Mouse (Mus musculus): ENCODE data around the gene Frmd4a. TPM values are rescaled to one million over a fixed set of nuclear protein-coding genes. Genes with fewer than 3 reads are reported as not detected.

The Frmd4a gene
- polyA plus RNA-seq, 1 experiment from 2014 or later, result 49.1 TPM

DNA sequence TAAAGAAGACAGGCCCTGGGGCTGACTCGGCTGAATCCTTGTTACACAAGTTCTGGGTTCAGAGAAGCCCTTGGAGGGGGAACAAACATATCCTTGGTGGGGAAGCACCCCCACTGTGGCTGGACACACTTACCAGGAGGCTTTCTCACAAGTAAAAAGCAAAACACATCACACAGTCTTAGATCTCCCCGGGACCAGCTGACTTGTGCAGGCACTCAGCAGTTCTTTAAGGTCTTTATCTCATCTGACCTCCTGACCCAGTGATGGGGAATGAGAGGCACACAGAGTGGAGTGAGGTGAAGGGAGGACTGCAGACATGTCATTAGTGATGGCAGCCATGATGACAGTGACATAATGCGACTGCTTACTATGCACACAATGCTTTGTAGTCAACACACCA, 170.8 kb downstream of the Frmd4a start:
- Histone ChIP-seq H3K36me3 (no peaks in the 10 kb centered on the region), H3K4me3 (no peak overlapping the region), H3K9me3 (no peaks in the 10 kb centered on the region), H3K4me1 (replicated peaks) (peaks cover 41% of the 10 kb centered on the region), H3K27me3 (ENCODE audit: insufficient read depth, poor library complexity, severe bottlenecking) (no peaks in the 10 kb centered on the region), H3K27ac (peak overlapping the region; percentile 17; the same call in 1 of the 2 replicates)
- WGBS, result 17% methylated on average over 3 of the region's 3 CpGs
- DNase-seq (ENCODE audit: low spot score), result peak; percentile 27

DNA sequence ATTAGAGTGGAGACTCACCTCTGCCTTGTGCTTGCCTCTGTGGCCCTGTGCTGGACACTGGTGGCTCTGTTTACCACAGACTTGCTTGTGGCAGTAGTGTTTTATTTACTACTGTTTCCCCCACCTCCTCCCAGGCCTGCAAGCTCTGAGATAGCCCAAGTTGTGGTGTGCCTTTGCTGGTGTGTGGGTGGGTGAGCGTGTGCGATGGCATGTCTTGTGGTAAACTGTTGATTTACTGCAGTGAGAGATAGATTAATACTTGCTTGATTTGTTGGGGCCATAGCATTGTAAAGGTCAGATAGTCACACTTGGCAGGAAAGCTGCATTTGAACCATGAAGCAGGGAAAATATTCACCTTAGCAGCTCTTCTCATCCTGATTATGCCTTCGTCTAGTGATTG, 172.8 kb downstream of the Frmd4a start:
- Histone ChIP-seq H3K4me3 (no peak overlapping the region), H3K27me3 (ENCODE audit: insufficient read depth, poor library complexity, severe bottlenecking) (no peaks in the 10 kb centered on the region), H3K4me1 (replicated peaks) (peaks cover 41% of the 10 kb centered on the region), H3K27ac (no peak overlapping the region), H3K9me3 (no peaks in the 10 kb centered on the region), H3K36me3 (no peaks in the 10 kb centered on the region)
- 95% methylated on average over 3 of the region's 3 CpGs for WGBS
- no peak for DNase-seq (ENCODE audit: low spot score)

DNA sequence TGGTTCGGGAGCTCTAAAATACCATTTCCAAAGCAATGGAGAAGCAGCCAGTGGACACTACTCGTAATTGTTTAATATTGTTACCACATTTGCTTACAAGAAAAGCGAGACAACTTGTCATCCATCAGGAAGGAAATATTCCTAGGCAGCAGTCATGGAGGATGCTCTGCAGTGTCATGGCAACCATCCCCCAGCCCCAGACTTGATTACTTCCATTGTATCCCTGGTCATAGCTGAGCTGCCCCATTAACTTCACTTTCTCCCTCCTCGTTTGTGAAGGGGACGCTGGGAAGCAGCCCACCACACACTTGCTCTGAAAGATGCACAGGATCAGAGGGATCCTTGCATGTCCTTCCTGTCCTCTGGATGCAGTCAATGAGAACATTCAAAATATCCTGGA, 173.5 kb downstream of the Frmd4a start:
- Histone ChIP-seq H3K36me3 (no peaks in the 10 kb centered on the region), H3K4me1 (replicated peaks) (peaks cover 39% of the 10 kb centered on the region), H3K9me3 (no peaks in the 10 kb centered on the region), H3K27ac (0 out of 2 replicates have a peak overlapping the region, but pooled peaks have one; percentile 62), H3K4me3 (no peak overlapping the region), H3K27me3 (ENCODE audit: insufficient read depth, poor library complexity, severe bottlenecking) (no peaks in the 10 kb centered on the region)
- WGBS, result 37% methylated on average over 5 of the region's 5 CpGs
- DNase-seq (ENCODE audit: low spot score), result peak; percentile 35

DNA sequence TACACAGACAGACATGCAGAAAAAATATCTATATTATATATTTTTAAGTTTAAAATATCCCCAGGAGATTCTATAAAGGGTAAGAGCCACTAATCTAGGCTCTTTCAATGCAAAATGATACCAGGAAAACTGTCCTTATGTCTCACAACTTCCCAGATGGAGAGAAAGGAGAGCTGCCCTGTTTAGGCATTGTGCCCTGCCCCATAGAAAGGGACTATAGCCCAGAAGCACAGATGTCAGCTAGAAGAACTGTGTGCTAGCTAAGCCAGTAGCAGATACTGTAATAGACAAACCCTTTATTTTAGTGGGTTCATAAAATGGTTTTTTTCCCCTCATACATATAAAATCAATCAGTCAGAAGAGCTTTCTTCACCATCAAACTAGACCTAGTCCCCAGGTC, 175.7 kb downstream of the Frmd4a start:
- no peak overlapping the region for H3K27ac ChIP-seq
- H3K27me3 ChIP-seq (ENCODE audit: insufficient read depth, poor library complexity, severe bottlenecking), result no peaks in the 10 kb centered on the region
- H3K4me1 ChIP-seq (replicated peaks), result peaks cover 30% of the 10 kb centered on the region
- DNase-seq (ENCODE audit: low spot score), result no peak
- no peak overlapping the region for H3K4me3 ChIP-seq
- no peaks in the 10 kb centered on the region for H3K36me3 ChIP-seq
- no peaks in the 10 kb centered on the region for H3K9me3 ChIP-seq

DNA sequence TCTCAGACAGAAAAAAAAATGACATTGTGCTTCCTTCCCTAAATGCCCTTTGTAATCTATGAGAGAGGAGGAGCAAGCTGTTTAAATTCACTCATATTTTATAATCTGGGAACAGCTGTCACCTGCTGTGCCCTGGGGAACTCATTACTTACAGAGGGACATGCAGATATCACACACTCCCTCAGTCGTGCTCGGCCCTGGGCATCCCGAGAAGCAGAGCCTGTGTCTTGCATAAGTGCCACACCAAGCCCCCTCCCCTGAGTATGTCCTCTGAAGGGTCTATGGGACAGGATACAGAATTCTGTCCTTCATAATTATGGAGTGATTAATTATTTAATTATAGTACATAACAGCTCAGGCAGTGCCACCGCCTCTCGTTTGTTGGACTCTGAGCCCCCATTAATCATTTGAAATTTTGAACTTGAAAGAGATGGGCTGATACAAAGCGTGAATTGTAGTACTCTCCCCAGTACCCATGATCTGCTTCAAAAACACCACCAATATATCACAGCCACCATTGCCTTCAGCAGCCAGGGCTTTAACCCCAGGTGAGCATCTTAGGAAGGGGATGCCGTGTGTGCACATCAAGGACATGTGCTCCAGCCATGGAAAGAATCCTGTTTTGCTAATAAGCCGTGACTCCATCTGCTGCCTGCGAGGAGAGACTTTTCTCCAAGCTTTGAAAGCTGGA, 177.0 kb downstream of the Frmd4a start:
- no peaks in the 10 kb centered on the region for H3K9me3 ChIP-seq
- DNase-seq (ENCODE audit: low spot score), result no peak
- H3K27ac ChIP-seq, result no peak overlapping the region
- WGBS, result 75% methylated on average over 9 of the region's 9 CpGs
- no peaks in the 10 kb centered on the region for H3K27me3 ChIP-seq (ENCODE audit: insufficient read depth, poor library complexity, severe bottlenecking)
- H3K4me1 ChIP-seq (replicated peaks), result peaks cover 24% of the 10 kb centered on the region
- H3K36me3 ChIP-seq, result no peaks in the 10 kb centered on the region
- no peak overlapping the region for H3K4me3 ChIP-seq

DNA sequence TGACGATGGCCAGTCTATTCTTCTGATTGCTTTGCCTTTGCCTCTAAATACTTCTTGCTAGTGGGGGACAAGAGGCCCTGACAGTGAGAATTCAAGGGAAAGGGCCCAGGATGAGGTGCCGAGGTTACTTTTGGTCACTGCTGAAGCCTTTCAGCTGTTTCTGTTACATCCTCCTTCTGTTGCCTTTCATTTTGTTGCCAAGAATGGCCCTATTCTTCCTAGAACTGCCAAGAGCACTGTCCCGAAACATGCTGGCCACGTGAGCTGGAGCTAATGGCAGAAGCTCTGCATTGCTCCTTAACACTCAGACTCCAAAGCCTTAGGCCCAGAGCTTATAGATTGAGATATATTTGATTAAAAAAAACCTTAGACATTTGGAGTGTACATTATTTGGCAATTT, 178.5 kb downstream of the Frmd4a start:
- H3K27ac ChIP-seq, result no peak overlapping the region
- 77% methylated on average over 4 of the region's 4 CpGs for WGBS
- no peaks in the 10 kb centered on the region for H3K36me3 ChIP-seq
- H3K4me1 ChIP-seq (replicated peaks), result peaks cover 15% of the 10 kb centered on the region
- no peak for DNase-seq (ENCODE audit: low spot score)
- no peaks in the 10 kb centered on the region for H3K27me3 ChIP-seq (ENCODE audit: insufficient read depth, poor library complexity, severe bottlenecking)
- no peaks in the 10 kb centered on the region for H3K9me3 ChIP-seq
- no peak overlapping the region for H3K4me3 ChIP-seq

DNA sequence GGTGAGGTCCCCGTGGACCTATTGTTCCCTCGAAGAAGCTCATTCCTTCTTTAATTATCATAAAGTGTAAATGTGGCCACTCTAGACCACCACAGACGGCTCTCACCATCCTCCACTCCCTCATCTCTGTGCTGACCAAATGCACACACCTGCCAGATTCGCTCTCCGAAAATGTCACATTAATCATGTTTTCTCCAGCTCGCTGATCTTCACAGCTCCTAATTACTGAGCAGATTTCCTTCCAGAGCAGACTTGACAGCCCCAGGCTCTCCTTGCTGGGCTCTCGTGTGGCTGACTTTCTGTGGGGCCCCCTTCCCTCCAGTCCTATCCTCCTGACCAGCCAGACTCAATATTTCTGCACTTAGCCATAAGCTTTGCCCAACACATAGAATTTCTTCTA, 191.7 kb downstream of the Frmd4a start:
- WGBS, result 76% methylated on average over 7 of the region's 7 CpGs
- DNase-seq (ENCODE audit: low spot score), result no peak
- 0 out of 2 replicates have a peak, but pooled peaks cover 5% of the 10 kb centered on the region for H3K9me3 ChIP-seq
- no peaks in the 10 kb centered on the region for H3K27me3 ChIP-seq (ENCODE audit: insufficient read depth, poor library complexity, severe bottlenecking)
- no peaks in the 10 kb centered on the region for H3K4me1 ChIP-seq (replicated peaks)
- no peaks in the 10 kb centered on the region for H3K36me3 ChIP-seq
- no peak overlapping the region for H3K4me3 ChIP-seq
- H3K27ac ChIP-seq, result no peak overlapping the region

DNA sequence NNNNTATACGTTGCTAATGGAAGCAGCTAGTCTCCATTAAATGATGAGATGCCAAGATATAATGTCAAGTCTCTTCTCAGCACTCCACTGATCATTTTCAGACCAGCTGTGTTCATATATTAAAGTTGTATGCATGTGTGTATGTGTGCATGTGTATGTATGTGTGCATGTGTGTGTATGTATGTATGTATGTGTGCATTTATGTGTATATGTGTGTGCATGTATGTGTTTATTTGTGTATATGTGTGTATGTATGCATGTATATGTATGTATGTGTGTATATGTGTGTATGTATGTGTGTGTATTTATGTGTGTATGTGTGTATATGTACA, 204.9 kb downstream of the Frmd4a start:
- H3K27ac ChIP-seq, result 0 out of 2 replicates have a peak overlapping the region, but pooled peaks have one; percentile 47
- H3K9me3 ChIP-seq, result no peaks in the 10 kb centered on the region
- H3K36me3 ChIP-seq, result no peaks in the 10 kb centered on the region
- no peak for DNase-seq (ENCODE audit: low spot score)
- WGBS, result 4% methylated on average over 1 of the region's 1 CpGs
- no peaks in the 10 kb centered on the region; the same call in 1 of the 2 replicates for H3K27me3 ChIP-seq (ENCODE audit: insufficient read depth, poor library complexity, severe bottlenecking)
- H3K4me1 ChIP-seq (replicated peaks), result peaks cover 18% of the 10 kb centered on the region
- H3K4me3 ChIP-seq, result no peak overlapping the region

DNA sequence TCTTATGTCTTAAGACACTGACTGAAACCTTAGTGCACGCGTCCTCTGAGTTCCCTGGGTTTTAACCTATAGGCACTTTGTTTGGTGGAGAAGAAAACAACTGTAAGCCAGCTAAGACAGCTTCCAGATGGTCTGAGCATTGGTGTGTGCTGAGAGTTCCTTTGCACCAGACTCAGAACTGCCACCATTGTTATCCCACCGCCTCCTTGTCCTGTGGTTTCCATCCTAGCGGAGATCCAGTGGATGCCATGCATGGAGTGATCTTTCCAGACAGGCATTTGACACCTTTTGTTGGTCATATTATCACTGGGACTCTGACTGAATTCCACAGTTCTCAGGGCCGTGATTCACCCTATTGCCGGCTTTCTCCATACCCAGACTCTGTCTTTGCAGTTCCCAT, 205.8 kb downstream of the Frmd4a start:
- Histone ChIP-seq H3K9me3 (no peaks in the 10 kb centered on the region), H3K27me3 (ENCODE audit: insufficient read depth, poor library complexity, severe bottlenecking) (no peaks in the 10 kb centered on the region; the same call in 1 of the 2 replicates), H3K36me3 (no peaks in the 10 kb centered on the region), H3K4me3 (no peak overlapping the region), H3K27ac (no peak overlapping the region), H3K4me1 (replicated peaks) (peaks cover 26% of the 10 kb centered on the region)
- no peak for DNase-seq (ENCODE audit: low spot score)
- WGBS, result 89% methylated on average over 6 of the region's 6 CpGs

DNA sequence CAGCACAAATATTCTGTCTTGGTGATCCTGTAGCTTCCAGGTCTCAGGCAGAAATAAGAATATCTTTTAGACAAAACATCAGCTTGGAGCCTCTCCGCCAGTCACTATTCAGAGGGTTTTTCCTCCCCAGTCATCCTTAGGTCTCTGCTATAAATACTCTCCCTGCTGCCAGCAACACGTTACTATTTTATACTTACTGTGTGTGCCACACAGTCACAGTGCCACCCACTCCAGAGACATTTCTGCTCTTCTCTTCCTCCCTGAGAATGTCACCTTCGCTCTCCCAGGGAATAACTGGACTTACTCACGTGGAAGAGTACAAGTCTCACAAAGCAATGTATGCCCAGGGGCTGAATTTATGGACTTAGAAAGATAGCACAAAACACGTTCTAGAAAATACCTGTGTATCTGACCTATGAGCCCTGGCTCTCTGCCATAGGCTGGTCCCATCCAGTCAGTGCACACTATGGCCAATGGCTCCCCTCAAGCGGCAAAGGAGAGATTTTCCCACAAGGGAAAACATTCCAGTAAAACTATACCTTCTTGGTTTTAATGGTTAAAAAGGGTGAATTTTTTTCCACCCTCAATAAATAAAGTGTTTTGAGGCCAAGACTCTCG, 209.5 kb downstream of the Frmd4a start:
- H3K9me3 ChIP-seq, result no peaks in the 10 kb centered on the region
- peaks cover 46% of the 10 kb centered on the region for H3K4me1 ChIP-seq (replicated peaks)
- no peak overlapping the region for H3K4me3 ChIP-seq
- WGBS, result 87% methylated on average over 7 of the region's 7 CpGs
- no peaks in the 10 kb centered on the region for H3K36me3 ChIP-seq
- no peaks in the 10 kb centered on the region; the same call in 1 of the 2 replicates for H3K27me3 ChIP-seq (ENCODE audit: insufficient read depth, poor library complexity, severe bottlenecking)
- DNase-seq (ENCODE audit: low spot score), result no peak
- no peak overlapping the region for H3K27ac ChIP-seq

DNA sequence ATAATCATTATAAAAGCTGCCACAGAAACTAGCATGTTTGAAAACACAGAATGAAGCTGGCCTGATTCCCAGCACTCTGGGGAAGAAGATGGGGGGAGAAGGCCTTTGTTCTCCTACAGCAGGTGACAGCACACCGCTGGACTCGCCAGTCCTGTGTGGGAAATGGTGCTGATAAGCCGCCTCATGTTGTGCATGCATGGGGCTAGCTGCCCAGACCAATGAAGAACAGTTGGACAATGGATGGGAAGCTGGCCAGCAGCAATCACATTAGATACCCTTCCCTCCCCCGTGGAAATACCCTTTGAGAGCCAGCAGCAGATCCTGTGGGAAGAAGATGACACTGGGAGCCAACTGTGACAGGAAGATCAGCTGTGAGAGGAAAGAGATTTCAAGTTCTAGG, 210.0 kb downstream of the Frmd4a start:
- Histone ChIP-seq H3K4me1 (replicated peaks) (peaks cover 47% of the 10 kb centered on the region), H3K27ac (peak overlapping the region; percentile 67), H3K36me3 (no peaks in the 10 kb centered on the region), H3K9me3 (no peaks in the 10 kb centered on the region), H3K4me3 (no peak overlapping the region), H3K27me3 (ENCODE audit: insufficient read depth, poor library complexity, severe bottlenecking) (no peaks in the 10 kb centered on the region; the same call in 1 of the 2 replicates)
- WGBS, result 63% methylated on average over 4 of the region's 4 CpGs
- DNase-seq (ENCODE audit: low spot score), result no peak

DNA sequence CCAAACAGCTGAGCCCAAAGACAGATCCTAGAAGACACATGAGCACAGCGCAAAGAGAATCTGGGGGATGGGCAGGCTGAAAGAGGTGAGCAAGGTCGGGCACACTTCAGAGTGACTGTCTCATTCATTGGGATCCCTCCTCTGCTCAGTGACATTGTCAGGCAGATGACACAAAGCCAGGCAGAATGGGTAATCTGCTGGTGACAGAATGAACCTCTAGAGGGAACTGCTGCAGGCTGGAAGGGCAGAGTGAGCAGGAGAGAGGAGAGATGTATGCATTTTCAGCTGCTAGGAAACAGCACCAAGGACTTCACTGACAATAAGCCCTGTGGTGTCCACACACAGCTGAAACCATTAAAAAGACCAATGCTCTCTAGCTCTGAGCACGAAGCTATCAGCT, 211.0 kb downstream of the Frmd4a start:
- Histone ChIP-seq H3K27ac (peak overlapping the region; percentile 67), H3K27me3 (ENCODE audit: insufficient read depth, poor library complexity, severe bottlenecking) (no peaks in the 10 kb centered on the region; the same call in 1 of the 2 replicates), H3K36me3 (no peaks in the 10 kb centered on the region), H3K4me1 (replicated peaks) (peaks cover 56% of the 10 kb centered on the region), H3K4me3 (no peak overlapping the region), H3K9me3 (no peaks in the 10 kb centered on the region)
- peak; percentile 25 for DNase-seq (ENCODE audit: low spot score)
- 31% methylated on average over 3 of the region's 3 CpGs for WGBS

DNA sequence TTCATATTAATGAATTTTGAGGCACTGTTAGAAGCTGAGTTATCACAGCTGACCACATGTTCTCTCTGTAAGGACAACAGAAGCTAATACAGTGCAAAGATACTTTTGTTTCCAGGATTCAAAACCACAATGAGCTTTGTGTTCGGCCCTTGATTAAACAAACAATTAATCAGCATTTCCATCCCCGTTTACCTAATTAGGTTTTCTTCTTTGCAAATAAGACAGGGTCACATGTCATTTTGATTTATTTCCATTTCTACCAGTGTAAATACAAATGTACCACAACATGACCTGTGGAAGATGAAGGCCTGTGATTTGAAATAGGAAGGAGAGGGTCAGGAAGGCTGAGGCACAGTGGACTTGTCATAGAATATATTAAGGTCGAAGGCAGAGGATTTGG, 214.8 kb downstream of the Frmd4a start:
- no peaks in the 10 kb centered on the region for H3K36me3 ChIP-seq
- H3K4me3 ChIP-seq, result no peak overlapping the region
- H3K9me3 ChIP-seq, result no peaks in the 10 kb centered on the region
- H3K27me3 ChIP-seq (ENCODE audit: insufficient read depth, poor library complexity, severe bottlenecking), result no peaks in the 10 kb centered on the region; the same call in 1 of the 2 replicates
- DNase-seq (ENCODE audit: low spot score), result no peak
- H3K4me1 ChIP-seq (replicated peaks), result peaks cover 56% of the 10 kb centered on the region
- H3K27ac ChIP-seq, result peak overlapping the region; percentile 85
- 50% methylated on average over 3 of the region's 3 CpGs for WGBS

Data from hindbrain, embryonic 10.5 days (tissue).